In genomic region chr12:69167656-69168460, GRCm38 (mm10) we compare ENCODE assay signal across 8 mouse cellular contexts. TPM values are rescaled to one million over a fixed set of nuclear protein-coding genes. Genes with fewer than 3 reads are reported as not detected.
DNase-seq lines count a peak whose midpoint lies in the region; ATAC-seq and TF ChIP-seq lines count a peak whose summit lies in the region.

No protein-coding gene starts in this region.

- peak overlapping the region; percentile 79 for H3K9ac ChIP-seq in forebrain, embryonic 16.5 days (replicated peaks; ENCODE audit: low read depth, low read length)
- peak overlapping the region; percentile 82 for H3K9ac ChIP-seq in liver, embryonic 16.5 days (ENCODE audit: low read depth, low read length)

- H3K27ac ChIP-seq in gastrocnemius, adult 2 months: peak overlapping the region; percentile 96
- no peak overlapping the region; the same call in 1 of the 2 replicates for H3K27ac ChIP-seq in forebrain, embryonic 16.5 days (ENCODE audit: low read length)
- peak overlapping the region; percentile 86 for H3K27ac ChIP-seq in liver, embryonic 16.5 days (ENCODE audit: low read length)

- no peaks in the 10 kb centered on the region for H3K9me3 ChIP-seq in forebrain, embryonic 16.5 days (ENCODE audit: control insufficient read depth, low read length)
- H3K9me3 ChIP-seq in liver, embryonic 16.5 days (replicated peaks; ENCODE audit: control insufficient read depth, low read length): no peaks in the 10 kb centered on the region

- no peaks in the 10 kb centered on the region for H3K27me3 ChIP-seq in forebrain, embryonic 16.5 days (replicated peaks; ENCODE audit: control insufficient read depth, insufficient read depth, low read length)
- no peaks in the 10 kb centered on the region for H3K27me3 ChIP-seq in liver, embryonic 16.5 days (ENCODE audit: control insufficient read depth, insufficient read depth, low read depth, low read length)

- DNase-seq in gastrocnemius, adult 2 months: no peak
- DNase-seq in gastrocnemius, adult 18-20 months (ENCODE audit: low spot score): no peak
- DNase-seq in adrenal gland, postnatal 14 days: no peak
- DNase-seq in layer of hippocampus, postnatal 14 days (ENCODE audit: low spot score in 2 of 2): no peak
- no peak for DNase-seq in adrenal gland, adult 18-20 months (ENCODE audit: low spot score in 2 of 2)

- H3K4me1 ChIP-seq in forebrain, embryonic 16.5 days (replicated peaks; ENCODE audit: control insufficient read depth, insufficient read depth, low read length): peaks cover 10% of the 10 kb centered on the region
- H3K4me1 ChIP-seq in liver, embryonic 16.5 days (ENCODE audit: control insufficient read depth, low read depth, low read length): peaks cover 22% of the 10 kb centered on the region

- TF ChIP-seq CTCF in gastrocnemius, adult 2 months (IDR thresholded peaks at IDR 0.05): no peak

- peak overlapping the region; percentile 91 for H3K4me2 ChIP-seq in forebrain, embryonic 16.5 days (ENCODE audit: low read length)
- H3K4me2 ChIP-seq in liver, embryonic 16.5 days (ENCODE audit: low read depth, low read length): peak overlapping the region; percentile 74

- no peaks in the 10 kb centered on the region for H3K36me3 ChIP-seq in forebrain, embryonic 16.5 days (ENCODE audit: control insufficient read depth, insufficient read depth)
- H3K36me3 ChIP-seq in liver, embryonic 16.5 days (ENCODE audit: control insufficient read depth, insufficient read depth): no peaks in the 10 kb centered on the region

- H3K4me3 ChIP-seq in gastrocnemius, adult 2 months: peak overlapping the region; percentile 81
- H3K4me3 ChIP-seq in forebrain, embryonic 16.5 days (replicated peaks; ENCODE audit: low read length): peak overlapping the region; percentile 87
- peak overlapping the region; percentile 92 for H3K4me3 ChIP-seq in liver, embryonic 16.5 days (ENCODE audit: low read depth, low read length)

- peak; percentile 25 for ATAC-seq in CD4-positive, CD25-positive, alpha-beta regulatory T cell, adult 4 months
- ATAC-seq in forebrain, embryonic 16.5 days: peak; percentile 57
- no peak for ATAC-seq in liver, embryonic 16.5 days (ENCODE audit: low read depth)

- intact Hi-C loops in gastrocnemius, adult 2 months (cut with DNase I): no loop called here

- 6% methylated on average over 18 of the region's 18 CpGs for WGBS in forebrain, embryonic 16.5 days
- 8% methylated on average over 18 of the region's 18 CpGs for WGBS in liver, embryonic 16.5 days (ENCODE audit: insufficient replicate concordance)

RNA-seq across cellular contexts. Expression of gene Lrr1, which starts 0.8 kb away (rescaled TPM):
- total RNA-seq in gastrocnemius, adult 2 months (2021): not detected
- total RNA-seq in gastrocnemius, adult 18-20 months (2021): not detected
- under 1 TPM; 0.70 to 0.71 TPM for polyA plus RNA-seq in CD4-positive, CD25-positive, alpha-beta regulatory T cell, adult 4 months (2017; shearing (Covaris generic))
- polyA plus RNA-seq in forebrain, embryonic 16.5 days (2015; fragmentation: Nextera tagmentation; extraction: Ambion mirVana): 9.7 and 11.4 TPM in 2 replicates
- polyA plus RNA-seq in liver, embryonic 16.5 days (2015; fragmentation: Nextera tagmentation; extraction: Ambion mirVana): 14.1 and 18.5 TPM in 2 replicates
- 1.3 and 2.3 TPM in 2 replicates for total RNA-seq in adrenal gland, postnatal 14 days (2021)
- total RNA-seq in layer of hippocampus, postnatal 14 days (2021): 1 to 10 TPM in 1 of 2 experiments, under 1 TPM in 1; 0.65 to 1.3 TPM
- not detected for total RNA-seq in adrenal gland, adult 18-20 months (2021)

RNA-seq across cellular contexts. Expression of gene Rps29, which starts 8.9 kb away (rescaled TPM):
- 1,000 to 10,000 TPM in 1 of 2 experiments, 100 to 1,000 TPM in 1; 838 to 1,075 TPM for total RNA-seq in gastrocnemius, adult 2 months (2021)
- total RNA-seq in gastrocnemius, adult 18-20 months (2021): 1,000 to 10,000 TPM in 1 of 2 experiments, 100 to 1,000 TPM in 1; 898 to 1,011 TPM
- polyA plus RNA-seq in CD4-positive, CD25-positive, alpha-beta regulatory T cell, adult 4 months (2017; shearing (Covaris generic)): 1,000 to 10,000 TPM; 2,079 to 4,258 TPM
- polyA plus RNA-seq in forebrain, embryonic 16.5 days (2015; fragmentation: Nextera tagmentation; extraction: Ambion mirVana): 987 and 1,101 TPM in 2 replicates
- 948 and 1,117 TPM in 2 replicates for polyA plus RNA-seq in liver, embryonic 16.5 days (2015; fragmentation: Nextera tagmentation; extraction: Ambion mirVana)
- total RNA-seq in adrenal gland, postnatal 14 days (2021): 1,456 and 1,768 TPM in 2 replicates
- 1,000 to 10,000 TPM in 1 of 2 experiments, 100 to 1,000 TPM in 1; 998 to 1,003 TPM for total RNA-seq in layer of hippocampus, postnatal 14 days (2021)
- total RNA-seq in adrenal gland, adult 18-20 months (2021): 1,000 to 10,000 TPM; 1,279 to 1,338 TPM

RNA-seq across cellular contexts. Expression of gene Rpl36al, which starts 16.0 kb away (rescaled TPM):
- total RNA-seq in gastrocnemius, adult 2 months (2021): 100 to 1,000 TPM; 290 to 325 TPM
- 100 to 1,000 TPM; 336 to 346 TPM for total RNA-seq in gastrocnemius, adult 18-20 months (2021)
- polyA plus RNA-seq in CD4-positive, CD25-positive, alpha-beta regulatory T cell, adult 4 months (2017; shearing (Covaris generic)): 100 to 1,000 TPM; 393 to 542 TPM
- 289 and 292 TPM in 2 replicates for polyA plus RNA-seq in forebrain, embryonic 16.5 days (2015; fragmentation: Nextera tagmentation; extraction: Ambion mirVana)
- 402 and 452 TPM in 2 replicates for polyA plus RNA-seq in liver, embryonic 16.5 days (2015; fragmentation: Nextera tagmentation; extraction: Ambion mirVana)
- total RNA-seq in adrenal gland, postnatal 14 days (2021): 575 and 595 TPM in 2 replicates
- 100 to 1,000 TPM; 182 to 204 TPM for total RNA-seq in layer of hippocampus, postnatal 14 days (2021)
- 100 to 1,000 TPM; 505 to 610 TPM for total RNA-seq in adrenal gland, adult 18-20 months (2021)

RNA-seq across cellular contexts. Expression of gene Mgat2, which starts 16.1 kb away (rescaled TPM):
- 1 to 10 TPM; 6.0 to 7.3 TPM for total RNA-seq in gastrocnemius, adult 2 months (2021)
- 1 to 10 TPM; 5.6 to 7.2 TPM for total RNA-seq in gastrocnemius, adult 18-20 months (2021)
- polyA plus RNA-seq in CD4-positive, CD25-positive, alpha-beta regulatory T cell, adult 4 months (2017; shearing (Covaris generic)): 10 to 100 TPM in 1 of 2 experiments, 1 to 10 TPM in 1; 7.0 to 18.8 TPM
- 32.6 and 37.8 TPM in 2 replicates for polyA plus RNA-seq in forebrain, embryonic 16.5 days (2015; fragmentation: Nextera tagmentation; extraction: Ambion mirVana)
- 18.0 TPM in 2 replicates for polyA plus RNA-seq in liver, embryonic 16.5 days (2015; fragmentation: Nextera tagmentation; extraction: Ambion mirVana)
- total RNA-seq in adrenal gland, postnatal 14 days (2021): 43.6 and 53.0 TPM in 2 replicates
- 10 to 100 TPM; 30.1 to 31.6 TPM for total RNA-seq in layer of hippocampus, postnatal 14 days (2021)
- 10 to 100 TPM; 43.1 to 62.8 TPM for total RNA-seq in adrenal gland, adult 18-20 months (2021)

RNA-seq across cellular contexts. Expression of gene Gm49383, which starts 29.0 kb away (rescaled TPM):
- total RNA-seq in gastrocnemius, adult 2 months (2021): 1 to 10 TPM; 3.1 to 3.4 TPM
- 1 to 10 TPM; 1.7 to 3.4 TPM for total RNA-seq in gastrocnemius, adult 18-20 months (2021)
- polyA plus RNA-seq in CD4-positive, CD25-positive, alpha-beta regulatory T cell, adult 4 months (2017; shearing (Covaris generic)): 10 to 100 TPM in 1 of 2 experiments, 1 to 10 TPM in 1; 8.3 to 10.7 TPM
- 20.0 and 23.6 TPM in 2 replicates for polyA plus RNA-seq in forebrain, embryonic 16.5 days (2015; fragmentation: Nextera tagmentation; extraction: Ambion mirVana)
- polyA plus RNA-seq in liver, embryonic 16.5 days (2015; fragmentation: Nextera tagmentation; extraction: Ambion mirVana): 13.8 and 15.6 TPM in 2 replicates
- 6.2 and 7.2 TPM in 2 replicates for total RNA-seq in adrenal gland, postnatal 14 days (2021)
- total RNA-seq in layer of hippocampus, postnatal 14 days (2021): 1 to 10 TPM; 4.0 to 7.1 TPM
- total RNA-seq in adrenal gland, adult 18-20 months (2021): 1 to 10 TPM; 3.3 to 4.5 TPM
